Mouse (Mus musculus) kidney, postnatal 36 days (tissue): ENCODE data around the gene Rps26.
A peak's percentile ranks its signal among the peaks of the same experiment; 100 is the strongest.

Experiments used
- DNase-seq, 2 experiments: peaks; one replicate each; pipeline ENCODE4 v3.0.0; 2021 to 2022; ENCODE audit warnings: mixed read lengths in 2 of 2

The Rps26 gene

DNA sequence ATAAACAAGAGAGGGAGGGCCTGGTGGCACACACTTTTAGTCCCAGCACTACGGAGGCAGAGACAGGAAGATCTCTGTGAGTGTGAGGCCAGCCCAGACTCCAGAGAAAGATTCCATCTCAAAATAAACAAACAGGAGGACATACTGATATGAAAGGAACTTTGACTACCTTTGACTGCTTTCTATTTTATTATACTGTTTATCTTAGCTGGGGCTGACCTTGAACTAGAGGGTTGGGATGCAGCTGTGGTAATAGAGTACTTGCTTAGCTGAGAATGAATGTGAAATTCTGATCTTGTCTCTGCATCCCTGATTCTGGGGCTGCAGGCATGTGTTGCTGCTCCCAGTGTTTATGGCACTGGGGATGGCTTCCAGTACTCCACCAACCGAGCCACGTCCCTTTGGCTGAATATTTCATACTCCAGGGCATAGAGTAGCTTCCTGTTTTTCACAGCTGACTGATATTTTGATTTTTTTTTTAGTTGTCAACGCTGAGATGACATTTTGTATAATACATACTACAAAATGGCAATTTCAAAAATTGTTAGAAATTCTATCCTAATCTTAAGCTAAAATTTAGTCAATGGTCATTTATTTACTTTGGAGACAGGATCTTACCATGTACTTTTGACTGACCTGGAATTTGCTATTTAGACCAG lies 23.9 kb downstream of the Rps26 start:
- no peak for DNase-seq

DNA sequence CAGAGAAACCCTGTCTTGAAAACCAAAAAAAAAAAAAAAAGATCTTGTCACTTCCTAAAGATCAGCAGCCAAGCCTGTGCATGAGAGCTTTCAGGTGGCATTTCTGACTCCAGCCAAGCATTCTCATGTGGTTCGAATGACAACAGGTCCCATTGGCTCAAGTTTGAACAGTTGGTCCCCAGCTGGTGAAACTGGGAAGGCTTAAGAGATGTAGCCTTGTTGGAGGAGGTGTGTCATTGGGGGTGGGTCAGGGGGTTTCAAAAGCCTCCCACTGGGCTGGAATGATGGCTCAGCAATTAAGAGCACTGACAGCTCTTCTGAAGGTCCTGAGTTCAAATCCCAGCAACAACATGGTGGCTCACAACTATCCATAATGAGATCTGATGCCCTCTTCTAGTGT lies 25.0 kb downstream of the Rps26 start:
- no peak for DNase-seq

DNA sequence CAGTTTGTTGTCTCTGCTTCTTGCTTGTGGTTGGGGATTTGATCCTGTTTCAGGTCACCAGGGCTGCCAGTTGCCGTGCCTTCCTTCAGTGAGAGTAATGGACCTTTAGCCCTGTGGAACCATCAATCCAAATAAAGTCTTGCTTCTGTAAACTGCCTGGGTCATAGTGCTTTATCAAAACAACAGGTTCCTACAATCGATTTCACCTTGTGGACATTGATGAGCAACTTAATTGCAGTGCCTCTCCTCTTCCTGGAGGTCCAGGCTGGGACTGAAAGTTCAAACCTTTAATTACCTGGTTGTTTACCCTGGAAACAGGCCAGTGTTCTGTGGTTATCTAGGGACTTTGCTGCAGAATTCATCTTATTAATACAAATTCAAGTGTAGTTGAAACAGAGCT lies 28.1 kb downstream of the Rps26 start:
- no peak for DNase-seq

DNA sequence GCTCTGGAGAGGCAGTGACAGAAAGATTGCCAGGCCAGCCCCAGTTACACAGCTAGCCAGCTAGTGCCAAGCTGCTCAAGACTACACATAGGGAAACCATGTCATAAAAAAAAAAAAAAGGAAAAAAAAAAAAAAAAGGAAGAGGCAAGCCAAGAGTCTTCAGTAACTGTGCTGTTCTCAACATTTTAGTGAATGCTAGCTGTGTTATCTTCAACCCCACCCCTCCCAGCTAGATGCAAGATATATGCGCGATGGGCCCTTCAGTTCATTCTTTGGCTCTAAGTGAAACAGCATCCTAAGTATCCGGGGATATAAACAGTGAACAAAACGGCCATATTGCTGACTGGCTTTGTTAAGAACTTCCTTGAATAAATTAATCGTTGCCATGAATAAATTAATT lies 33.8 kb downstream of the Rps26 start:
- no peak for DNase-seq

DNA sequence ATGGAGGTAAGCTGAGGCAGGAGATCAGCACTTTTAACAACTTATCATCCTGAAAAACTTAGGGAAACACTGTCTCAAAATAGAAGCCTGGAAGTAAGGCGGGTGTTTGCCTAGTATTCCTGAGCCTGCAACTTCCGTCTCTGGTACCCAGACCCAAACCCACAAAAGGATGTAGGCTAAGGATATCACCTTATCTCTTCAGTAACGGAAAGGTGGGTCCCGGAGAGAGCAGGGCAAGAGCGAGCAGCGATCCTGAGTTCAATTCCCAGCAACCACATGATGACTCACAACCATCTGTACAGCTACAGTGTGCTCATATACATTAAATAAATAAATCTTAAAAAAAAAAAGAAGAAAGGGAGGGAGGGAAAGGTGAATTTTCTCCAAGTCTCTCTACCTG lies 35.1 kb downstream of the Rps26 start:
- DNase-seq = no peak

DNA sequence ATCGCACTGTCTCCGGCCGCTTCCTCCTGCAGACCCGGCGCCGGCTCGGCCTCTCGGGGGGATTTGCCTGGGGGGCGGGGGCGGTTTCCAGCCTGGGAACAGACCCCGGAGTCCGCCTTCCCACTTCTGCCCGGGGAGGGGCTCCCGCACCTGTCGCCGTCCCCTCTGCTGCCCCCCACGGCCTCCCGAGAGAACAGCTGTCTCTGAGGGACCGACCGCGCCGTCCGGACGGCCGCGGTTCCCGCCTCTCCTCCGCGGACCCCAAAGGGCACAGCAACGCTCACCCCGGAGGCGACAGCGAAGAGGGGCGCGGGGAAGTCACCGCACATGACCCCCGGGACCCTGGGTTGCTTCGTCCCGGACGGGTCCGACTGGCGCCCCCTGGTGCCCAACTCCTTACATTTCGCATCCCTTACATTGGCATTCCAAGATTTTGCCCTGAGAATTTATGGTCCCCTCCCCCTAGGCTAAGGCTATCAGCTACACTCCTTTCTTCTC lies 36.3 kb downstream of the Rps26 start:
- DNase-seq = peak; percentile 69 to 91

DNA sequence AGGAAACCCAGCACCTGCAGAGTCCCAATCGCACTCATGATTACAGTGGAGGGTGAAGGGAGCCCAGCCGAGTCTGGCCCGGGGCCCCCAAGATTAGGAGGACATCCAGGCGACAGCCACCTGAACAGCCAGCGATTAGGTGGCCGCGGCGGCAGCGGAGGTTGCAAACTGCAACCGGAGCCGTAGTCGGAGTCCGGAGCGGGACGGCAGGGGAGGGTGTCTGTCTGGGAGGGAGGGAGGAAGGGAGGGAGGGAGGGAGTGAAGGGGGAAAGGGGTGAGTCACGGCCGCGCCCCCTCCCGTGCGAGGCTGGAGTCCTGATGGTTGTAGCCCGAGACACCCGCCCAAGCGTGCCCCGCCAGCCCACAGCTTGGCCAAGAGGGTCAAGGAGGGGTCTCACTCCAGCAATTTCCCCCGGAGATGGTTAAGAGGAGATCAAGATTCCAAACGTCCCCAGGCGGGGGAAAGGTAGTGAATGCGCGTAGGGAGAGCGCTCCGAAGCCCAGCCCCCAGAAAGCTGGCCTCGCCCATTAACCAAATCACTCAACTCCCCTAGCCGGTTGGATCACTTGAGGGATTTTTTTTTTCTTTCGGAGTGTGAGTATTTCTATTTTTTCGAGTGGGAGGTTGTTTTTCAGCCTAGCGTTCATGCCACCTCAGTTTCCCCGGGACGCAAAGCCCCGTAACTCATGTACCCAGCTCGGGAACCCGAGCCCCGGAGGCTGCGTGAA lies 36.9 kb downstream of the Rps26 start, which contains the start of gene Erbb3:
TSS of gene Erbb3 (minus strand) at position 189 of the 729 bp plus-strand sequence.
- DNase-seq = peak; percentile 80 to 85

DNA sequence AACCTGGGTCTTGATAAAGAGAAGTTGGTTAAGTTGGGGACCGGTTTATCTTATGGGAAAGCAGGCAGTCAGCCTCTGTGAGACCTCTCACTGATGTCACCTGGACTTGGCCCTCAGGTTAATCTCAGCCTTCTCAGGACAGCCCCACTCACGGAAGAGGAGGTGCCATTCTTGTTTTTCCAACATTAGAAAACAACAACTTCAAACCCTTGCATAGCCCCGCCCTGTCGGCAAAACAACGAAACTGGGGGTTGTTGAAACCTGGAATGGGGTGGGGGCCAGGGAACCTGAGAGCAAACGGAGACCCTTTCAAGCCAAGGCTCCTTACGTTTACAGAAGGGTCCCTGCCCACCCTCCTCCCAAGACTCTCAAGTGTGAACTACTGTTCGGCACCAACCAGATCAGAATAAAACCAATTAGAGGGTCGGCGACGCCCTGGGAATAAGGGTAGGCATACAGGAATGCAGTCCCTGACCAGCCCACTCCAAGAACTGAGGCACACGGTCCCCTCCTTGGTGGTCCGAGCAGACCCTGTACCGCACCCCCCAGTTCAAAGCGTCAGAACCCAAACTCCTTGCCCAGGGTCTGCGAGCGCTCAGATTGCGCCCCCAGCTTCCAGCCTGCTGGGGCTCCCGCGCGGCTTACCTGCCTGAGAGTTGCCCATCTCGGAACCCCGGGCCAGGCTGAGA lies 37.6 kb downstream of the Rps26 start:
- DNase-seq = peak; percentile 78 to 83

DNA sequence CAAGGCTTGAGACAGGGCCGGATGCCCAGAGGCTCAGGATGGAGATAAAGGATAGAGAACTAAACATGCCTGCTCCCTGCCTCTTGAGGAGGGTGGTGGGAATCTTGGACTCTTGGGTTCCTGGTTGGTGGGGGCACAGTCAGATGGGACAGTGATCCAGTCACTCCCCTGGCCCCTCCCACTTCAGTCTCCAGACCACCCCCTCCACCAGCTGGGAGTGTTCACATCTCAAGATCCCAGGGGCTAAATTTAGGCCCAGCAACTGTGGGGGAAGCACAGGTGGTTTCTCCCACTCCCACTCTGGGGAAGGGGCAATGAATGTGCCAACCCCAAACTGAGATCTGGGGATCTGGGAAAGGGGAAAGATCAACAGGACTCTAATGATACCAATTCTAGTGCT lies 38.4 kb downstream of the Rps26 start:
- DNase-seq = peak in 1 of 2 experiments; percentile 48

DNA sequence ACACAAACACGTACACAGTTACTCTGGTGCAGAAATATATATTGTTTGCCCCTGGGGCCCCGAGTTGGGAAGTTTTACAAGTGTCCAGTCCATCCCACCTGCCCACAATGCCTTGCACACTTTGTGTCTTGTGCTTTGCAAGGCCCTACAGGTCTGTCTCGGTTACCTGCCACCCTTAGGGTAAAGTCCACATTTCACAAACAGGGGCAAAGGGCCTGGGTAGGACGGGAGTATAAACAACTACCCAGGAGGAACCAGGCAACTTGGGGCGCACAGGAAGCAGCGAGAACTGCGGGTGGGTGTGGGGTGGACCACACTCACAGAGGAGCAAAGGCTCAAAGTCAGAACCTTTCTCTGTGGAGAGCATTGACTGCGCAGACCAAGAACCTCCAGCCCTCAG lies 38.9 kb downstream of the Rps26 start:
- DNase-seq = peak; percentile 80 to 88

DNA sequence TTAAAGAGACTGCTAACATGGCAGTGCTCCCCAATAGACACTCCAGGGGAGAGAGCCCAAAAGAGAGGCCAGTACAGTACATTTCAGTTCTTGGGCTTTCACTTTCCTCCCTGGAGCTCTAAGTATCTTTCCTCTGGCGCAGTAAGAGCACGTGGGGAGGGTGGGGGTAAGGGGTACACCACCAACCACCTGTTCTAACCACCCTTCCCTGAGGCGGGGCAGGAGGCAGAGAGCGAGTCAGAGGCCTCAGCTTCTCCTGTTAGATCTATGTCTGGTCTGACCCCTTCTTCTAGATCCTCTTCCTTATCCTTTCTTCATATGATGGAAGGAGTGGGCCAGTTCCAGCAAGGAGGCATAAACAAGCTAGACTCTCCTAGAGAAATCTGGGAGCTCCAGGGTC lies 39.4 kb downstream of the Rps26 start:
- no peak for DNase-seq

DNA sequence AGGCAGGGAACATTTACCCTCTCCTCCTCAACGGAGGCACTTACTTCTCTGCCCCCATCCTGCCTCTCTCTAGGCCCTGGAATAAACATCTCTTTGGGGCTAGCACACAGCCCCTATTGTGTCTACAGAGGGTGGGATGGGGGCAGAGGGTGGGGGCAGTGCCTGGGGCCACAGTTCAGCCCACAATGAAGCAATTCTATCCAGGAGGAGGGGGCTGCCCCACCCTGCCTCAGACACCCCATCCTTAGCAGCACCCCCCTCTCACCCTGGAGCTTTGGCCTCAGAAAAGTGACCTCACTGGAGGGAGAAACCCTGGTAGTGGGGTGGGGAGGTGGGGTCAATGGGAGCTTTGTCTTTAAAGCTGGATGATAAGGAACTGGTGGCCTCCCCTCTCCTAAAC lies 40.0 kb downstream of the Rps26 start:
- no peak for DNase-seq

DNA sequence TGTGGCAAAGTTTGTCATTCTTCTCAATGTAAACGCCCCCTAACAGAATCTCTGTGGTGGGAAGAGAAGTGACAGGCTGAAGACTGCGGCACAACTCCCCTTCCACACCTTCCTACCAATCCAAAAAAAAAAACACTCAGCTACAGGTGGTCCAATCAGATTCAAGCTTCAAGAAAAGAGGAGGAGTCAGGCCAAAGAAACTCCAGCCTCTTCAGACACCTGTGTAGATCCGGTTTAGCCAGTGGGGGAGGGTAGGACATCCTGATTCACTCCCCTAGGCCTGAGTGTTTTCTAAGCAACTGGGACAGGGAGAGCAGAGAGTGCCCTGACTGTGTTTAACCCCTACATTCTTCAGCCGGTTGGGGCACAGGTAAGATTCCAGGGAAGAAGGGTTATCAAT lies 42.2 kb downstream of the Rps26 start:
- peak; percentile 72 to 78 for DNase-seq

DNA sequence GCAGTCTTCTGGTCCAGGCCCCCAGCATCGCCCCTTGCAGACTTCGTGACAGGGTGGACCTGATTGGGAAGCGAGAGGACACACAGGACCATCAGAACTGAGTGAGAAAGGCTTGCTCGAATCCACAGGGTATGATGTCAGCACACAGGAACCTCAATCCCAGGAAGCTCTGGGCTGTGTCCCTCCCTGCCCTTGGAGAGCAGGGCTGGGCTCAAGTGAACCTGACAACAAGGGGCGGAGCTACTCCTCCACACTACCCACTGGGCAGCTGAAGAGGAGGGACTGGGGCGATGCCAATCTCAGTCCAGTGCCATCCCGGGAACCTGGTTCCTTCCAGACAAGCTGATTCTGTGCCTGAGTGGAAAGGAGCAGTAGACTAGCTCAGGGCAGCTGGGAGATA lies 42.9 kb downstream of the Rps26 start:
- DNase-seq = peak; percentile 90 to 95

DNA sequence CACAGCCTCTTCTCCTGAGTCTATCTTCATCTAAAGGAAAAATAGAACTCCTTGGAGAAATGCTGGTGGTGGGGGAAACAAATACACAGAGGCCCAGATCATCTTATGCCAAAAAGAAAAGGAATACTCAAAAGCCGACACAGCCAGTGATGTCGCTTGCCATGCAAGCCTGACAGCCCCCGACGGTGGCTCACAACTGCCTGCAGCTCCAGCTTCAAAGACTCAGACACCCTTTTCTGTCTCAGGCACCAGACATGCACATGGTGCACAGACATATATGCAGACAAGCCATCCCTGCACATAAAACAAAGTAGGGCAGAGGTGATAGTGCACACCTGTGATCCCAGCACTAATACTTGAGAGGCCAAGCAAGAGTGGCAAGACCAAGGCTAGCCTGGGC lies 46.8 kb downstream of the Rps26 start:
- no peak for DNase-seq

DNA sequence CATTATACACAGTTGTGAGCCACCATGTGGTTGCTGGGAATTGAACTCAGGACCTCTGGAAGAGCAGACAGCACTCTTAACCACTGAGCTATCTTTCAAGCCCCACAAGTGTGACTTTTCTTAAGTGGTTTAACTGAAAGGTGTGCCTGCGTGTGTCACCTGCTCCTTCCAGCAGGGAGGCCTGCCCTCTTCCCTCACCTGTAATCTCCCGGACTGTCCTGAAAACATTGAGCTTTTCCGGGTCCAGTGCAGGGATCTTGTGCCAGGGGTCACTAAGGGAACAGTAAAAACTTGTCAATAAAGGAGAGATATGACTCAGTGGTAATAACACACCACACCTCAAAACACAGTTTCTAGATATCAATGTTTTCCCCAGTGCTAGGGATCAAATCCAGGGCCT lies 47.2 kb downstream of the Rps26 start:
- DNase-seq = no peak

DNA sequence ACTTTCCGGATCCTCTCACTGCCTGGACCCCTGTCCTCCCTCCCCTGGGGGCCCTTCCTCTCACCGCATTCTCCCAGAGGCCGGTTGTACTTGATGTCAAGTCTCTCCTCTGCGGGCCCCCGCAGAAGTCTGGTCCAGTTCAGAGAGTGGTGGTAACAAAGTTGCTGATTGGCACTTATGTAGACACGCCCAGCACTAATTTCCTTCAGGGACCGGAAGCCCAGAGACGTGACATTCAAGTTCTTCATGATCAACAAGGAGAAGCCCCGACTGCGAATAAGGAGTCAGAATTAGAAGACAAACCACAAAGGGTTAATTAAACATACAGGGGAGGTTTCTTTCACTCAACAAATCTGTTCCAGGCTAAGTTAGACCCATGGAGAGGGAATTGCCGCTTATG lies 48.2 kb downstream of the Rps26 start:
- DNase-seq = no peak

DNA sequence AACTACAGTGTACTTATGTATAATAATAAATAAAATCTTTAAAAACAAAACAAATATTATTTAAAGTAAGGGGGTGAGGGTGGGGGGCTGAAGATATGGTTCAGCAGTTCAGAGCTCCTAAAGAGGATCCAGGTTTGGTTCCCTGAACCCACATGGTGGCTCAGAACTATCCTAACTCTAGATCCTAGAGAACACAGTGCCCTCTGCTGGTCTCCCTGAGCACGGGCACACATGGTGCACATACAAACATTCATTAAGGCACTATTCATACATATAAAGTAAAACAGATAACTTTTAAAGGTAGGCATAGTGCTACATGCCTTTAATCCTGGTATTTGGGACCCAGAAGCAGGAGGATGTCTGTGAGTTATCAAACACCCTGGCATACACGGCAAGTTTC lies 51.5 kb downstream of the Rps26 start:
- peak in 1 of 2 experiments; percentile 61 for DNase-seq
